Mouse (Mus musculus) cortical plate, adult 2 months (tissue): ENCODE data around the gene Endod1.

ENCODE experiments used
- CTCF ChIP-seq: fragments of 200-500 bp; IDR thresholded peaks from 2 replicates; pipeline ENCODE4 v1.5.1; 2011; ENCODE audit warnings: mild to moderate bottlenecking, control low read depth, low read length; ENCODE audit not compliant: insufficient read depth; ENCODE audit errors: extremely low read depth
- POLR2A ChIP-seq: fragments of 200-500 bp; IDR thresholded peaks from 2 replicates; pipeline ENCODE4 v1.6.1; 2011; ENCODE audit warnings: mild to moderate bottlenecking, low read length, control low read depth; ENCODE audit not compliant: insufficient read depth; ENCODE audit errors: extremely low read depth

GRCm38 (mm10) chr9:14388001-14388400 lies 6.7 kb upstream of the Endod1 start:
- TF ChIP-seq CTCF: no peak
- no peak for TF ChIP-seq POLR2A
